Mouse (Mus musculus): Measurements from ENCODE around the gene Hdac11. TPM values are rescaled to one million over a fixed set of nuclear protein-coding genes. Genes with fewer than 3 reads are reported as not detected.
A peak's percentile ranks its signal among the peaks of the same experiment; 100 is the strongest.
"Not testable (repeated sequence)": the region's sequence is repeated elsewhere in the genome, so short reads cannot be mapped to it uniquely, and the experiment has no call there.

The Hdac11 gene
- polyA plus RNA-seq, 1 experiment, result 179 TPM

- Histone ChIP-seq H3K4me3 (ENCODE audit: insufficient read depth, low read length) (no peak overlapping the region), H3K27ac (ENCODE audit: insufficient read depth, low read length) (no peak overlapping the region), H3K4me1 (ENCODE audit: control insufficient read depth, insufficient read depth, low read length) (no peaks in the 10 kb centered on the region)
- TF ChIP-seq CTCF (IDR thresholded peaks at IDR 0.05; ENCODE audit: extremely low read depth, insufficient read depth, low read length) (no peak), POLR2A (IDR thresholded peaks at IDR 0.05; ENCODE audit: extremely low read depth, insufficient read depth, low read length) (no peak)
Measured at GRCm38 (mm10) chr6:91207491-91207890, 51.0 kb downstream of the Hdac11 start.

DNA sequence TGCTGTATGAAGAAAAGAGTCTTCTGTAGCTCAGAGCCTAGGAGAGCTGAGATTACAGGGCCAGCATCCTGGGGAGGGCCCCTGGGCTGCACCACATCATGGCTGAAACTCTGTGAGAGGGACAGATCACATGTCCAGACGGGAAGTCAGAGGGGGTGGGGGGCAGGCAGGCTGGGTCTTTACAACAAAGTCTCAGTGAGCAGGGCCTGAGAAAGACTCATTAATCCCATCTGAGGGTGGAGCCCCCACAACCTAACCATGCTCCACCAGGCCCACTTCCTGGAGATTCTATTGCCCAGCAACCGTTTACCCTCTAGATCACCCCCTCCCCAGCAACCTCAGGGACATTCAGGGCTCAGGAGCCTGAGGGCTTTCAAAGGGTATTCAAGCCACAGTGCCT lies 53.3 kb downstream of the Hdac11 start:
- Histone ChIP-seq H3K4me1 (ENCODE audit: control insufficient read depth, insufficient read depth, low read length) (0 out of 2 replicates have a peak, but pooled peaks cover 1% of the 10 kb centered on the region), H3K4me3 (ENCODE audit: insufficient read depth, low read length) (no peak overlapping the region), H3K27ac (ENCODE audit: insufficient read depth, low read length) (no peak overlapping the region)
- TF ChIP-seq CTCF (IDR thresholded peaks at IDR 0.05; ENCODE audit: extremely low read depth, insufficient read depth, low read length), result no peak
- TF ChIP-seq POLR2A (IDR thresholded peaks at IDR 0.05; ENCODE audit: extremely low read depth, insufficient read depth, low read length), result no peak

GRCm38 (mm10) chr6:91210852-91211251 lies 54.4 kb downstream of the Hdac11 start:
- TF ChIP-seq CTCF (IDR thresholded peaks at IDR 0.05; ENCODE audit: extremely low read depth, insufficient read depth, low read length) (no peak), POLR2A (IDR thresholded peaks at IDR 0.05; ENCODE audit: extremely low read depth, insufficient read depth, low read length) (no peak)
- H3K4me3 ChIP-seq (ENCODE audit: insufficient read depth, low read length), result no peak overlapping the region
- 0 out of 2 replicates have a peak, but pooled peaks cover 1% of the 10 kb centered on the region for H3K4me1 ChIP-seq (ENCODE audit: control insufficient read depth, insufficient read depth, low read length)

DNA sequence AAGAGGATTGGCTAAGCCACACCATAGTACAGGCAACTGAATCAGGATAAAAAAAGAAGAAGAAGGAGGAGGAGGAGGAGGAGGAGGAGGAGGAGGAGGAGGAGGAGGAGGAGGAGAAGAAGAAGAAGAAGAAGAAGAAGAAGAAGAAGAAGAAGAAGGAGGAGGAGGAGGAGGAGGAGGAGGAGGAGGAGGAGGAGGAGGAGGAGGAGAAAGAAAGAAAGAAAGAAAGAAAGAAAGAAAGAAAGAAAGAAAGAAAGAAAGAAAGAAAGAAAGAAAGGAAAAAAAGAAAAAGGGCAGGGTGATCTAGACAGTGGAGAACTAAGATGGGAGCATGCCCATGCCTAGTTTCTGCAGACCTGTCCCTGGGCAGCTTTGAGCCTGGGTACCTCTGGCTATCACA lies 55.7 kb downstream of the Hdac11 start, which contains the start of gene Fbln2:
Fbln2 (plus strand) TSS at position 301 of the 400 bp plus-strand sequence.
- not testable (repeated sequence) for H3K4me1 ChIP-seq (ENCODE audit: control insufficient read depth, insufficient read depth, low read length); H3K27ac ChIP-seq (ENCODE audit: insufficient read depth, low read length)
- H3K4me3 ChIP-seq (ENCODE audit: insufficient read depth, low read length), result peak within 1 kb of the TSS; percentile 25

More at GRCm38 (mm10) chr6:91210852-91211251, 54.4 kb downstream of the Hdac11 start:
- H3K27ac ChIP-seq (ENCODE audit: insufficient read depth, low read length), result no peak overlapping the region

DNA sequence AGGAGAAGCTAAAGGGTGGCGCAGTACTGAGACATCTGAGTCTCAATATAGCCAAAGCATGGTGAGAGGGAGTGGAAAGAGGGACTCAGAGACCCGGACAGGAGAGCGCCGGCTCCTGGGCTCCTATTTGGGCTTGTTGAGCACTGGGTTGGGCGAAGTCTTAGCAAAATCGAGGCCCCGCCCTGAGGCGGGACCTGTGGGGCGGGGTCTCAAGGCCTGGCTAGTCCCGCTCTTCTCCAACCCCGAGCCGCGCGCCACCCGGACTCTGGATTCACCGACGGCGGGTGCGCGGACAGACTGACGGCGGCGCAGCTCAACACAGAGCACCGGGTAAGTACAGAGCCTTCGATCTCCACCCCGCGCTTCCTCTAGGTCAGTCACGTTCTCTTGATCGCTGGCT lies 56.1 kb downstream of the Hdac11 start:
- H3K4me3 ChIP-seq (ENCODE audit: insufficient read depth, low read length), result peak overlapping the region; percentile 25
- H3K4me1 ChIP-seq (ENCODE audit: control insufficient read depth, insufficient read depth, low read length), result 0 out of 2 replicates have a peak, but pooled peaks cover 1% of the 10 kb centered on the region
- H3K27ac ChIP-seq (ENCODE audit: insufficient read depth, low read length), result no peak overlapping the region
- no peak for TF ChIP-seq CTCF (IDR thresholded peaks at IDR 0.05; ENCODE audit: extremely low read depth, insufficient read depth, low read length)
- TF ChIP-seq POLR2A (IDR thresholded peaks at IDR 0.05; ENCODE audit: extremely low read depth, insufficient read depth, low read length), result no peak

GRCm38 (mm10) chr6:91213287-91214218 lies 57.1 kb downstream of the Hdac11 start:
- Histone ChIP-seq H3K4me3 (ENCODE audit: insufficient read depth, low read length) (peak overlapping the region; percentile 25), H3K4me1 (ENCODE audit: control insufficient read depth, insufficient read depth, low read length) (peaks cover 3% of the 10 kb centered on the region), H3K27ac (ENCODE audit: insufficient read depth, low read length) (no peak overlapping the region)
- TF ChIP-seq CTCF (IDR thresholded peaks at IDR 0.05; ENCODE audit: extremely low read depth, insufficient read depth, low read length), result no peak
- TF ChIP-seq POLR2A (IDR thresholded peaks at IDR 0.05; ENCODE audit: extremely low read depth, insufficient read depth, low read length), result no peak

DNA sequence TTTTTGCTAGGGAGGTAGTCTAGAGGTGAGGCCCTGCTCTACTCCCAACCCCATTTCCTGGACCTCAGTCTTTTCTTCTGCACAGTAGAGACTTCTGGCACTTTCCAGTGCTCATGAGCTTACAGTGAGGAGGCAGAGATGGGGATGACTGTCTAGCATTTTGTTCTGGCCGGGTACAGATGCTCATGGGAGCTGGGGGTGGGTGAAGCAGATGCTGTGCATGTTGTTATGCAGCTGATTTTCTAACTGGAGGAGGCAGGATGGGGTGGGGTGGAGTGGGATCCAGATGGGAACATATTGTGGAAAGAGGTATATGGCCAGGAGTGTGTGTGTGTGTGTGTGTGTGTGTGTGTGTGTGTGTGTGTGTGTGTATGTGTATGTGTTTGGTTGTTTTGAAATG lies 59.0 kb downstream of the Hdac11 start:
- no peak for TF ChIP-seq POLR2A (IDR thresholded peaks at IDR 0.05; ENCODE audit: extremely low read depth, insufficient read depth, low read length)
- no peak for TF ChIP-seq CTCF (IDR thresholded peaks at IDR 0.05; ENCODE audit: extremely low read depth, insufficient read depth, low read length)
- Histone ChIP-seq H3K27ac (ENCODE audit: insufficient read depth, low read length) (no peak overlapping the region), H3K4me3 (ENCODE audit: insufficient read depth, low read length) (no peak overlapping the region), H3K4me1 (ENCODE audit: control insufficient read depth, insufficient read depth, low read length) (peaks cover 5% of the 10 kb centered on the region)

DNA sequence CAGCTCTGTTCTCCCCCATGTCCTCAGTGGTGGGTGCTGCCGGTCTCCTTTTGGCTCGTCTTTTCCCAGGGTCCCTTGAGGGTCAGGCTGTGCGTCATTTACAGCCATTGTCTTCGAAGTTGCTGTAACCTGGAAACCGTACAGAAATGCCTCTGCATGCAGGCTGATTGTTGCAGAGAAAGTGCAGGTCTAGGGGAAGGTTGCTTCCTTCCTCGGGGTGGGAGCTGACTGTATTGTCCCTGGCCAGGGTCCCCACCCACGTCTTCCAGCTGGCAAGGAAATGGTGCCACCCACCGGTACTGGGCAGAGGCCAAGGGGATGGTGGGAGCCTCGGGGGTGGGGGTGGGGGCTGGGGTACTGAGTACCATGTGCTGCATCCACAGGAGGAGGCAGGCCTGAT lies 62.0 kb downstream of the Hdac11 start:
- H3K27ac ChIP-seq (ENCODE audit: insufficient read depth, low read length), result no peak overlapping the region
- TF ChIP-seq POLR2A (IDR thresholded peaks at IDR 0.05; ENCODE audit: extremely low read depth, insufficient read depth, low read length) (no peak), CTCF (IDR thresholded peaks at IDR 0.05; ENCODE audit: extremely low read depth, insufficient read depth, low read length) (no peak)

GRCm38 (mm10) chr6:91218871-91219270 lies 62.4 kb downstream of the Hdac11 start:
- TF ChIP-seq POLR2A (IDR thresholded peaks at IDR 0.05; ENCODE audit: extremely low read depth, insufficient read depth, low read length), result no peak
- 0 out of 2 replicates have a peak, but pooled peaks have one; percentile 14 for TF ChIP-seq CTCF (IDR thresholded peaks at IDR 0.05; ENCODE audit: extremely low read depth, insufficient read depth, low read length)
- peaks cover 5% of the 10 kb centered on the region for H3K4me1 ChIP-seq (ENCODE audit: control insufficient read depth, insufficient read depth, low read length)
- no peak overlapping the region for H3K4me3 ChIP-seq (ENCODE audit: insufficient read depth, low read length)
- no peak overlapping the region for H3K27ac ChIP-seq (ENCODE audit: insufficient read depth, low read length)

More for the DNA sequence above, 62.0 kb downstream of the Hdac11 start:
- peaks cover 4% of the 10 kb centered on the region for H3K4me1 ChIP-seq (ENCODE audit: control insufficient read depth, insufficient read depth, low read length)
- H3K4me3 ChIP-seq (ENCODE audit: insufficient read depth, low read length), result no peak overlapping the region

- TF ChIP-seq POLR2A (IDR thresholded peaks at IDR 0.05; ENCODE audit: extremely low read depth, insufficient read depth, low read length) (no peak), CTCF (IDR thresholded peaks at IDR 0.05; ENCODE audit: extremely low read depth, insufficient read depth, low read length) (no peak)
- no peak overlapping the region for H3K27ac ChIP-seq (ENCODE audit: insufficient read depth, low read length)
- H3K4me1 ChIP-seq (ENCODE audit: control insufficient read depth, insufficient read depth, low read length), result peaks cover 5% of the 10 kb centered on the region
- no peak overlapping the region for H3K4me3 ChIP-seq (ENCODE audit: insufficient read depth, low read length)
Measured at GRCm38 (mm10) chr6:91220062-91220461, 63.6 kb downstream of the Hdac11 start.

Measured in cortical plate, adult 2 months (tissue).